Mouse (Mus musculus) bone marrow macrophage, adult 2 months (primary cell): Measurements from ENCODE around the gene Rad51c.

Source experiments
- CTCF ChIP-seq: IDR thresholded peaks from 2 replicates; pipeline ENCODE4 v1.5.1; 2012; ENCODE audit warnings: low read depth, mild to moderate bottlenecking, low read length, moderate library complexity
- POLR2A ChIP-seq: IDR thresholded peaks from 2 replicates; pipeline ENCODE4 v1.6.1; 2012; ENCODE audit warnings: mild to moderate bottlenecking, low read depth, low read length, borderline replicate concordance

GRCm38 (mm10) chr11:87430374-87430773, 25.6 kb upstream of the Rad51c start:
- TF ChIP-seq CTCF (no peak), POLR2A (no peak)
